Mouse (Mus musculus) MEL (cell line): ENCODE results near the gene Tead1. TPM values are rescaled to one million over a fixed set of nuclear protein-coding genes. Genes with fewer than 3 reads are reported as not detected.

ENCODE experiments used
- DNase-seq: peaks from one replicate; pipeline ENCODE4 v3.0.0; 2011; ENCODE audit warnings: low read depth, low spot score
- H3K27ac ChIP-seq: 2 replicates; pipeline ENCODE4 v1.5.1; 2012; ENCODE audit warnings: low read depth, mild to moderate bottlenecking, control low read depth, low read length, moderate library complexity; ENCODE audit not compliant: control insufficient read depth
- H3K27me3 ChIP-seq, 2 experiments: fragments of 150-350 bp in 1 of 2; sonication (generic) in 1 of 2; 2 replicates each; pipeline ENCODE4 v1.6.1; 2012; ENCODE audit warnings: low read length in 2 of 2, mild to moderate bottlenecking in 2 of 2, improper control_type of control experiment in 1 of 2, moderate library complexity in 1 of 2; ENCODE audit not compliant: insufficient read depth in 2 of 2, control insufficient read depth in 1 of 2
- H3K36me3 ChIP-seq, 2 experiments: 2 replicates each; pipeline ENCODE4 v1.6.1; 2012 to 2014; ENCODE audit warnings: low read length in 2 of 2, improper control_type of control experiment in 1 of 2, inconsistent platforms in 1 of 2, mild to moderate bottlenecking in 1 of 2; ENCODE audit not compliant: insufficient read depth in 2 of 2, control insufficient read depth in 1 of 2
- H3K4me1 ChIP-seq, 2 experiments: fragments of 150-350 bp in 1 of 2; sonication (generic) in 1 of 2; 2 replicates each; pipeline ENCODE4 v1.6.1; 2012; ENCODE audit warnings: low read length in 2 of 2, improper control_type of control experiment in 1 of 2, mild to moderate bottlenecking in 1 of 2; ENCODE audit not compliant: insufficient read depth in 2 of 2, control insufficient read depth in 1 of 2
- H3K4me3 ChIP-seq, 2 experiments: fragments of 150-350 bp in 1 of 2; sonication (generic) in 1 of 2; 2 replicates each; pipeline ENCODE4 v1.5.1; 2012; ENCODE audit warnings: low read depth in 2 of 2, low read length in 2 of 2, mild to moderate bottlenecking in 2 of 2, moderate library complexity in 2 of 2, control low read depth in 1 of 2, improper control_type of control experiment in 1 of 2; ENCODE audit not compliant: control insufficient read depth in 1 of 2, insufficient read depth in 1 of 2
- H3K79me2 ChIP-seq: 2 replicates; pipeline ENCODE4 v1.6.1; 2012; ENCODE audit warnings: mild to moderate bottlenecking, low read length, moderate library complexity; ENCODE audit not compliant: control insufficient read depth, poor library complexity, insufficient read depth
- H3K9ac ChIP-seq: 2 replicates; pipeline ENCODE4 v1.6.1; 2012; ENCODE audit warnings: low read depth, mild to moderate bottlenecking, control low read depth, low read length, moderate library complexity; ENCODE audit not compliant: control insufficient read depth, poor library complexity, severe bottlenecking
- H3K9me3 ChIP-seq: fragments of 150-350 bp; sonication (generic); replicated peaks from 2 replicates; pipeline ENCODE4 v1.6.1; 2012; ENCODE audit warnings: mild to moderate bottlenecking, low read length, improper control_type of control experiment, moderate library complexity; ENCODE audit not compliant: insufficient read depth
- CHD1 ChIP-seq: IDR thresholded peaks from 2 replicates; pipeline ENCODE4 v1.6.1; 2012; ENCODE audit warnings: low read depth, mild to moderate bottlenecking, inconsistent platforms, low read length, improper control_type of control experiment
- CHD2 ChIP-seq: IDR thresholded peaks from 2 replicates; pipeline ENCODE4 v1.6.1; 2011; ENCODE audit warnings: low read length, improper control_type of control experiment
- ELF1 ChIP-seq: IDR thresholded peaks from 2 replicates; pipeline ENCODE4 v1.6.1; 2014; ENCODE audit warnings: low read depth, mild to moderate bottlenecking, inconsistent platforms, low read length, improper control_type of control experiment, moderate library complexity
- ETS1 ChIP-seq: IDR thresholded peaks from 2 replicates; pipeline ENCODE4 v1.6.1; 2012; ENCODE audit warnings: low read depth, mild to moderate bottlenecking, inconsistent platforms, low read length, improper control_type of control experiment, moderate library complexity
- GABPA ChIP-seq: IDR thresholded peaks from 2 replicates; pipeline ENCODE4 v1.6.1; 2012; ENCODE audit warnings: low read depth, mild to moderate bottlenecking, inconsistent platforms, low read length, improper control_type of control experiment, moderate library complexity
- HCFC1 ChIP-seq: IDR thresholded peaks from 2 replicates; pipeline ENCODE4 v1.6.1; 2012; ENCODE audit warnings: low read depth, mild to moderate bottlenecking, inconsistent platforms, low read length, improper control_type of control experiment, moderate library complexity
- MAX ChIP-seq: IDR thresholded peaks from 2 replicates; pipeline ENCODE4 v1.6.1; 2011; ENCODE audit warnings: low read length, improper control_type of control experiment
- NELFE ChIP-seq: IDR thresholded peaks from 2 replicates; pipeline ENCODE4 v1.6.1; 2011; ENCODE audit warnings: low read depth, low read length, improper control_type of control experiment
- RAD21 ChIP-seq: IDR thresholded peaks from 2 replicates; pipeline ENCODE4 v1.6.1; 2011; ENCODE audit warnings: mild to moderate bottlenecking, low read depth, low read length, improper control_type of control experiment
- RCOR1 ChIP-seq: IDR thresholded peaks from 2 replicates; pipeline ENCODE4 v1.6.1; 2012; ENCODE audit warnings: low read depth, mild to moderate bottlenecking, inconsistent platforms, low read length, improper control_type of control experiment
- TCF12 ChIP-seq: IDR thresholded peaks from 2 replicates; pipeline ENCODE4 v1.6.1; 2014; ENCODE audit warnings: low read depth, mild to moderate bottlenecking, inconsistent platforms, low read length, improper control_type of control experiment, moderate library complexity
- ZC3H11A ChIP-seq: IDR thresholded peaks from 2 replicates; pipeline ENCODE4 v1.6.1; 2012; ENCODE audit warnings: low read depth, mild to moderate bottlenecking, inconsistent platforms, low read length, improper control_type of control experiment
- ZMIZ1 ChIP-seq: IDR thresholded peaks from 2 replicates; pipeline ENCODE4 v1.6.1; 2012; ENCODE audit warnings: low read depth, mild to moderate bottlenecking, inconsistent platforms, low read length, improper control_type of control experiment, moderate library complexity
- ZNF384 ChIP-seq: IDR thresholded peaks from 2 replicates; pipeline ENCODE4 v1.6.1; 2012; ENCODE audit warnings: low read depth, mild to moderate bottlenecking, inconsistent platforms, low read length, improper control_type of control experiment
- polyA plus RNA-seq, 2 experiments: library from polyadenylated mRNA; stranded (reverse) in 1 of 2; unstranded in 1 of 2; fragments of >175 nt in 1 of 2; fragments of >200 nt in 1 of 2; gene quantifications; 2 replicates each; pipeline versions ENCODE4 v1.2.1 to v1.2.4; 2012; ENCODE audit warnings: low replicate concordance in 2 of 2, low read depth in 1 of 2; ENCODE audit not compliant: insufficient read length in 2 of 2, insufficient read depth in 1 of 2, missing spikeins in 1 of 2
- total RNA-seq: library from RNA; depleted of rRNA; stranded (reverse); fragments of 300-350 nt; gene quantifications from 2 replicates; pipeline ENCODE4 v1.2.3, GENCODE M21; 2012

Gene Tead1
- total and polyA plus RNA-seq, 3 experiments = not detected

DNA sequence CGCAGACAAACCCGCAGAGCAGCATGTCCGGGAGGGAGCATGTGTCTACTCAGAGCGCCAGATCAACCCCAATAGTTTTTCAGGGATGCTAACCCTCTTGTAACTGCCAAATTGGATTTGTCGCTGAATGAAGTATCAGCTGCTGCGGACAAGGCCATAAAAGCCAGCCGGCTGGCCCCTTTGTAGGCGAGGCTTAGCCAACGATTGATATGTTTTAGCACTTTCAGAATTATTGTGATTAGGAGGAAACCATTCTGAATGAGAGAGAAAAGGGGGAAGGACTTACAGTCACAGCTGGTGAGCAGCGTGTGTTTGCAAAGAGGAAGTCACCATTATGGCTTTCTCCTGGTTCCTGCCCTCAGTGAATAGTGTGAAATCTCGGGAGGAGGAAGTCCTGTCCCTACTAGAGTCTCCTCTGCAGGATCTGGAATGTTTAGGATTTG lies 146.2 kb downstream of the Tead1 start (continued):
- TF ChIP-seq ETS1 (no peak), NELFE (no peak)
- TF ChIP-seq, all 39 proteins: peak for 0

DNA sequence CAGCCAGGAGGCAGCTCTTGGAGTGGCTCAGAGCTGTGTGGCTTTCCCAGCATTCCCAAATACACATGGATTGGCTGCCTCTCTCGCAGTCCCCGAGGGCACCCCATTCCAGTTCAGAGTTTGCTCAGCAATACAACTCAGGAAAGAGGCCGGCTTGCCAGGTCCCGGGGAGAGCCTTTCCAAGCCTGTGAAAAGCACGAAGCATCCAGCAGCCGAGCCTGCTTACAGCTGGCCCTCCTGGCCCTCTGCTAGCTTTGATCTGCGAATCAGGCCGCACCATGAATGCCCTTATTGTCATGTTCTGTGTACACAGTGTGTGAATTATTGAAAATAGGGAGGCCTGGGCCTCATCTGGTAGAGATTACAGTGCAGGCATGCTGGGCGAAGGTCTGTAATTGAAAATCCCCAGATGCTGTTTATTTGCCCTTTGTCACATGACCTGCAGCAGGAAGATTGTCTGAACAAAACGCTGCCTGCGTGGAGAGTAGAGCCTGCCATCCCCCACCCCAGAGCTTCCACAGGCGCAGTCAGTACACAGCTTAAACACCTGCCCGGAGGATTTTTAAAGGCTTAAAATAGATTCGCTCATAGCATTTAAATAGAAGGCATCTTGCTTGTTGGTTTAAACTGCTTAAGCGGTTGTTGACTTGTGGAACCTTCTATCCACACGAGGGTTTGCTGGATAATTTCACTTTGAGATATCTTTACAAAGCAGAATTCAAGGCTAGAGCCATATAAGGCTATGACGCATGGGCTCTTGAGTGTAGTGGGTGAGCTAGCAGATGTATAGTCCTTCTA lies 147.2 kb downstream of the Tead1 start:
- H3K9ac ChIP-seq = no peak overlapping the region
- no peaks in the 10 kb centered on the region for H3K36me3 ChIP-seq
- DNase-seq = no peak
- H3K27me3 ChIP-seq = no peaks in the 10 kb centered on the region
- H3K79me2 ChIP-seq = no peaks in the 10 kb centered on the region
- no peaks in the 10 kb centered on the region for H3K9me3 ChIP-seq
- H3K4me3 ChIP-seq = no peak overlapping the region
- no peak overlapping the region for H3K27ac ChIP-seq
- no peaks in the 10 kb centered on the region for H3K4me1 ChIP-seq
- TF ChIP-seq RCOR1 (no peak), ZC3H11A (no peak), TCF12 (no peak)

DNA sequence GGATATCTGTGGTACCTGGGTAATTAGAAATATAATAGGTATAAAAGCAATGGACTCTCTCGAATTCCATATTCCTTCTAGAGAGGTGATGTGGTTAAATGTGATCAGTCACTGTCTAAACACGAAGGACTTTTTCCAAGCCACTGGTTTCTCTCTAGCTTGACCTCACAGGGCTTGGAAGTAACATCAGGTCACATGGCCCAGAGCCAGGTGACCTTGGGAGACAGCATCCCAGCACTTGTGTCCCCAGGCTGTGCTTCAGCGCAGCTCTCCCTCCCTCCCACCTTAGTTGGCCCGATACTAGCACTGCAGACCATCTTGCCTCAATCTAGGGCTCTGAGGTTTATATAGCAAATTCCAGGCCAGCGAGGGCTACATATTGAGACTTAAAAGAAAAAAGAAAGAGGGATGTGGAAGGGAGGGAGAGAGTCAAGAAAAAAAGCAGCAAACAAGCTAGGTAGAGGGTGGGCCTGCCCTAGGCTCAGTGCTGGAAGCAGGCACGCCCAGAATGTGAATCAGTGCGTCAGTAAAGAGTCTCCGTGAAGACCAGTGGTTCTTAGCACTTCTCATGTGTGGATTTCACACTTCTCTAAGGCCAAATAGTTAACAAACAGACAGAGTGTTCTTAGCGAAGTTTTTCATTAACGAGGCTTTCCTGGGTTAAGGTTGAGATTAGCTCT lies 149.0 kb downstream of the Tead1 start:
- no peak for DNase-seq
- no peaks in the 10 kb centered on the region for H3K27me3 ChIP-seq
- H3K9me3 ChIP-seq = no peaks in the 10 kb centered on the region
- H3K4me1 ChIP-seq = no peaks in the 10 kb centered on the region
- no peak overlapping the region for H3K9ac ChIP-seq
- H3K79me2 ChIP-seq = no peaks in the 10 kb centered on the region
- no peak overlapping the region for H3K4me3 ChIP-seq
- H3K27ac ChIP-seq = no peak overlapping the region
- TF ChIP-seq ZNF384 (no peak), CHD2 (no peak), RAD21 (no peak), HCFC1 (no peak), ELF1 (no peak), CHD1 (no peak), ZMIZ1 (no peak), MAX (no peak), GABPA (no peak)
- H3K36me3 ChIP-seq = no peaks in the 10 kb centered on the region
